Mouse (Mus musculus) kidney, postnatal 25 days (tissue): ENCODE measurements around the gene Lpar3.

Experiments used
- DNase-seq, 2 experiments: peaks; one replicate each; pipeline ENCODE4 v3.0.0; 2021; ENCODE audit warnings: mixed read lengths in 2 of 2

The Lpar3 gene

DNA sequence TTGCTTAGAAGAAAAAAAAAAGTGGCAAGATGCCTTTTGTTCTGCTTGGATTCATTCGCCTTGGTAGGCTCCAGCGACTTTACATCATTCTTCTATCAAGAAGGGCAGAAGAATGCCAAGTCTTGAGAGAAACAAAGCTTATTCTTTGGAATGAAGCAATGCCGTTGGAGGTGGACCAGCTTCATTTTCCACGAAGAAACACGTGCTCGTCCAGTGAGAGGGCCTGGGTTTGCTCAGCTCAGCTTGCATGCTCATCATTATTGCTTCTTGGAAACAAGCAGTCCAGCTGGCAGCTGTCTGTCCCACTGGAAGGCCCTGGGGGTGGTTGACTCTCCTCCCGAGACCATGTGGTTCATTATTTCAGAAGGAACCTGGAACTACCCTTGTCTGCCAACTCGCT, 94.7 kb downstream of the Lpar3 start:
- DNase-seq, result peak in 1 of 2 experiments; percentile 24

DNA sequence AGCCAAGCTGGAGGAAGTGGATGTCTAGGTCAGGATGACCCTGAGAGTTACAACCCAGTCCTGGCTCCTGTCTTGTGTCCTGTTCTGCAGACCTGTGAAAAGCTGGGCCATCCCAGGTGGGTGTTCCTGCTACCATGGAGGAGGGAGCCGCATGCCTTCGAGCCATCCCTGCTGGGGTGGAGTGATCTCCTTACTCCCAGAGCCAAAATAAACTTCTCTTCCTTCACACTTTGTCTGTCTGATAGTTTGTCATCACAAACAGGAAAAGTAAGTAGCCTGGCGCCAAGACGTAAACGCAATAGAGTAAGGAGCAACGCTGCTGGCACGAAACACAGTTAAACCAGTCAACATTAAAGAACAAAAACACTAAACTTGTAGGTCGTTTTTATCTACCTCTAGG, 95.5 kb downstream of the Lpar3 start:
- DNase-seq, result peak in 1 of 2 experiments; percentile 17

GRCm38 (mm10) chr3:146317366-146317765, 96.6 kb downstream of the Lpar3 start:
- no peak for DNase-seq

DNA sequence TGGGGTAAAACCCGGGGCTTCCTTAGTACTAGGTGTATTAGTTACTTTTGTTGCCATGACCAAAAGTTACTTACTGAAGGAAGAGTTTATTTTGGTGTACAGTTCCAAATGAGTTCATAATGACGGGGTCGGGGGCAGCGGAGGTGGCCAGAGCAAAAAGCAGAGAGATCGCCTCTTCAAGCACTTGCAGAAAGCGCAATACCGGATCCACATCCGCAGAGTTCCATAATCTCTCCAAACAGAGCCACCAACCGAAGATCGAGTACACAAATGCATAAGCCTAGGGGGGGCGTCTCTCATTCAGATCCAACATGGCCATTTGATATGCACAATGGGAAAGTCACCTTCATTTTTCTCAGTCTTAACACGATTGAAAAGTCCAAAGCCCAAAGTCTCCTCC, 97.1 kb downstream of the Lpar3 start:
- DNase-seq, result peak in 1 of 2 experiments; percentile 8

- DNase-seq, result peak in 1 of 2 experiments; percentile 25
Observed at GRCm38 (mm10) chr3:146318520-146318938, 97.8 kb downstream of the Lpar3 start.

- peak in 1 of 2 experiments; percentile 28 for DNase-seq
Observed at GRCm38 (mm10) chr3:146318987-146319386, 98.2 kb downstream of the Lpar3 start.

- peak in 1 of 2 experiments; percentile 2 for DNase-seq
Observed at GRCm38 (mm10) chr3:146319503-146319902, 98.7 kb downstream of the Lpar3 start.

GRCm38 (mm10) chr3:146324949-146325348, 104.2 kb downstream of the Lpar3 start:
- DNase-seq, result no peak

- DNase-seq, result no peak
Observed at GRCm38 (mm10) chr3:146326743-146327536, 106.2 kb downstream of the Lpar3 start.

DNA sequence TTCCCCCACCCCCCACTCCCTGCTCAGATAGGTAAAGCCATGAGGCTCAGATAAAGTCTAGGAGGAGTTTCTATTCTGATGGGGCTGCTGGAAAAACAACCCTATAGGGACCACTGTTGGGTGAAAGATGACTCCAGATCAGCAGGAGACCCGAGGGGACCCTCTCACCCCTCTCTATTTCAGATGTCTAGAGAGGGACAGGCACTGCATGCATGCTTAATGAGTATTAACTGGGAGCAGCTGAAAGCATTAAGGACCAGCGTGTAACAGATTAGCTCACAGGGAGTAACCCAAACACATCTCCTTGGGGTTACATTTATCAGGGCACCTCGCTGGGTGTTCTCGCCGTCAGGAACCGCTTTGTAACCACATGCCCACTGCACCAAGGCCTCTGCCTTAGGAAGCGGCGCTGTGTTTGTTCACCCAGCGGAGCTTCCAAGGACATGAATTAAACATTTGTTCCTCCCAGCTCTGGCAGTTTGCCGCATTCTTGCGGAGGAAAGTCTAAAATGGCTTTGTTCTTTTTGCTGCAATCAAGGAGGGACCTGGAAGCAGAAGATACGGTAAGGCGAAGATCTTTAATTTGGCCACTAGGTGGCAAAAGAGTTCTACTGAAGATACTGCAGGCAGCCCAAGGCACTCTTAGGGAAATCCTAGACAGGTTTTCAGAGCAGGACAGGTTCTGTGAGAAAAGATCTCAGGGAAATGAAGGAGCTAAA, 106.9 kb downstream of the Lpar3 start:
- peak; percentile 69 to 83 for DNase-seq

DNA sequence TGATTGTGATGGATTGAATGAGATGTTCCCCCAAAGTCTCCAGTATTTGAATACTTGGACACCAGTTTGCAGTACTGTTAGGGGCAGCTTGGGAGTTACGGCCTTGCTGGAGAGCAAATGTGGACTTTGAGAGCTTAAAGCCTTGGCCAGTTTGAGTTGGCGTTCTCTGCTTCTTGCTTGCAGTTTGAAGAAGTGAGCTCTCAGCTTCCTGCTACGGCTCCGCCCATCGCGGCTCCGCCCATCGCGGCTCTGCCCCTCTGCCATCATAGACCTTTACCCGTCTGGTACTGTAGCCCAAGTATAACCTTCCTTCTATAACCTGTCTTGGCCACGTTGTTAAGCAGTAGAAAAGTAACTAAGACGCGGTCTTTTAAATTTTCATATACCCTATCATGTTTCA, 108.0 kb downstream of the Lpar3 start:
- peak; percentile 53 to 78 for DNase-seq

- DNase-seq, result no peak
Observed at GRCm38 (mm10) chr3:146331819-146332218, 111.1 kb downstream of the Lpar3 start.

GRCm38 (mm10) chr3:146333270-146333669, 112.5 kb downstream of the Lpar3 start:
- no peak for DNase-seq

- no peak for DNase-seq
Observed at GRCm38 (mm10) chr3:146334070-146334469, 113.3 kb downstream of the Lpar3 start.
